Mouse (Mus musculus) ZHBTc4 (cell line): ENCODE measurements around the gene Cntn5.

ENCODE experiments used
- DNase-seq: peaks from one replicate; pipeline ENCODE4 v3.0.0-alpha.2; 2011; ENCODE audit warnings: low read depth, low spot score

Cntn5 gene

GRCm38 (mm10) chr9:10657144-10657748 lies 247.3 kb downstream of the Cntn5 start:
- DNase-seq: no peak

- no peak for DNase-seq
Measured at GRCm38 (mm10) chr9:10650632-10651031, 253.9 kb downstream of the Cntn5 start.

- no peak for DNase-seq
Measured at GRCm38 (mm10) chr9:10645951-10646350, 258.6 kb downstream of the Cntn5 start.

GRCm38 (mm10) chr9:10645045-10645830 lies 259.3 kb downstream of the Cntn5 start:
- DNase-seq: no peak

DNA sequence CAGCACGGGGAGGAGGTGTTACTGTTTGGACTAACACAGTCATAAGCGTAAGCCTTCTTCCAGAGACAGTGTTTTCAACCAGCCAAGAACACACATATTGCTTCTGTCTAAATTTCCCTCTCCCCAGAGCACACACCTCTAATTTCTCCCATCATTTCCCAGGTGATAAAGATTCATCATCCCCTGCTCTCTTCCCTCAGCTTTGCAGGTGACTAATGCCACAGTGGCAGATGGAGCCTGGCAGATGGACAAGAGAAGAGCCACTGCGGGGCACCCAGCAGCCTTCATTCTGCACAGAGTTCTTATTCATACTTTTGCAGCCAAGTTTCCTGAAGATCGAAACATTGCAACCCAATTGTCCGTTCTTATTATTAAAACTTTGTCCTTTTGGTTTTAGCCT lies 286.5 kb downstream of the Cntn5 start:
- DNase-seq: no peak

- DNase-seq: no peak
Measured at GRCm38 (mm10) chr9:10575346-10576241, 329.0 kb downstream of the Cntn5 start.

DNA sequence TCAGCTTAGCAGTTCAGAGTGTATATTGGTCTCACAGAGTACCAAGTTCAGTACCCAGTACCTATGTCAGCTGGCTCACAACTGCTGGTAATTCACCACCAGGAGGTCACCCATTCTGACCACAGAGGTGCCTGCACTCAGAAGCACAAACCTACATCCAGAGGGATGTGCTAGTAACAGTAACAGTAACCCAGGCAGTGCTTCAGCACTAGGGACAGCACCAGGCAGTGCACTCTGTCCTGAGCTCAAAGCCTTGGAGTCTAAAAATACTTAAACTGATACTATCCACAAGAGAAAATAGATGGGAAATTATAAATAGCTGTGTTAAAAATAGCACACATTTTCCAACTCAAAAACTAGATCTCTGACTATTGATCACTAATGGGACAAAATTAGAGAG lies 334.7 kb downstream of the Cntn5 start:
- DNase-seq: peak; percentile 38

- DNase-seq: peak; percentile 79
Measured at GRCm38 (mm10) chr9:10540877-10541276, 363.7 kb downstream of the Cntn5 start.

DNA sequence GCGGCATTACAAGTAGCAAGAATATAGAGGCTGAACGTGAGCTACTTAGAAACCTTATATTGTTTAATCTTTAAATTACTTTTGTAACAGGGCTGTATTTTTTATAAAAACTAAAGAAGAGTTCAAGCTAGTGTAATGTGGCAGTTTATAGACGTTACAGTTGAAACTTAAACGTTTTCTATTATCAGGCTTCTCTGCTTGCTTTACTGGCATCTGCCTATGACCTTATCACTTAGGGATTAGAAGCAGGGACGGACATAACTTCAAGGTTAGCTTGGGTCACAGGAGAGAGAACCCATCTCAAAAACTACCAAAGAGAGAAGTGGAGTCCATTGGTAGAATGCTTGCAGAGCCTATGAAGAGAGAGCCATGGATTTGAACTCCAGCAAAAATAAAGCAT lies 372.3 kb downstream of the Cntn5 start:
- DNase-seq: no peak

DNA sequence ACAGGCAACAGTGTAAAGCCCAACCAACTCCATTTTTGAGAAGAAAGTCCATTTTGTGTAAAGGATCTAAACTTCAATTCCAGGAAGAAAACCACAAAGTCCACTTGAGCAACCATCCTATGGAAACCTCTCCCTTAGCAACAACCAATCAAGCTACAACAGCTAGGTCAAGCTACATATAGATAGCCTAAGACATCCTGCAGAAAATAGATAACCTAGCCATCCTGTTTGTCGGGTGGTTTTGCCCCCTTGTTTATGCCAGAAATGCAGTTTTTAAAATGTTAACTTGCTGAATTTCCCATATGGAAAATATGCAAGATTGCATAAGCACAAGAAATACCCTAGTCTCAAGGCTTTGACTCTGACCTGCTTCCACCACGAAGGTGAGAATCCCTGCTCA lies 373.5 kb downstream of the Cntn5 start:
- DNase-seq: no peak

DNA sequence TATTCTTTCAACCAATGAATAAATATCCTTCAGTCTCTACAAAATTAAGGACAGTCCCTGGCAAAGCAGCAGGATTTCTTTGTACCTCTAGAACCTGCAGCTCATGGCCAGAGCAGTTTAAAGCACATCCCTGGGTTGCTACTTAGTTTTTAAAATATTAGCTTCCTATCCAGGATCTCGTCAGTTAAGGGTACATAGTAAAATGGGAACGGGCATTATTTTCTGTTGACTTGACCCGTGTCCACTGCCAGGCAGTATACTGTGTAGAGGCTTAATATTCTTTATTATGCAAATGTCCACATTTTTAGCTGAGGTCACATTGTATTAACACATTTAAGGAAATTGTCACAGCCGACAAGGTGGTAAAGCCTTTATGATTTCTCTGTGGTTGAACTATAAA lies 375.0 kb downstream of the Cntn5 start:
- DNase-seq: no peak

DNA sequence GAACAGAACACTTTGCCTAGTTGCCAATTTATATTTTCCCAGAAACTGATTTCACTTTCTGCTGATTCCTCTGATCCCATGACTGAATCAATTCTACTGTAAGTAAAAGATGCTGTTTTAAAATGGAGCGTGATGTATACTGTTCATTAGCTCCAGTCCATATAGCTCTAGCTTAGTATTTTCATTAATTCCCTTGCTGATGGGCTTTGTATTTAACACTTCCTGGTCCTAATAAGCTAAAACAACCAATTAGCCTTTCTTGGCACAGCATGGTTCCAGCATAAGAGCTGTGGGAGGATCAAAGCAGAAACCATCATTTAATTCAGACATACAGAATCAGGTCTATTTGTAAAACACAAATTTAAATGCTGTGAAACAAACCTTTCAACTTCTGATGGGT lies 375.5 kb downstream of the Cntn5 start:
- no peak for DNase-seq

- DNase-seq: no peak
Measured at GRCm38 (mm10) chr9:10528692-10529091, 375.9 kb downstream of the Cntn5 start.

DNA sequence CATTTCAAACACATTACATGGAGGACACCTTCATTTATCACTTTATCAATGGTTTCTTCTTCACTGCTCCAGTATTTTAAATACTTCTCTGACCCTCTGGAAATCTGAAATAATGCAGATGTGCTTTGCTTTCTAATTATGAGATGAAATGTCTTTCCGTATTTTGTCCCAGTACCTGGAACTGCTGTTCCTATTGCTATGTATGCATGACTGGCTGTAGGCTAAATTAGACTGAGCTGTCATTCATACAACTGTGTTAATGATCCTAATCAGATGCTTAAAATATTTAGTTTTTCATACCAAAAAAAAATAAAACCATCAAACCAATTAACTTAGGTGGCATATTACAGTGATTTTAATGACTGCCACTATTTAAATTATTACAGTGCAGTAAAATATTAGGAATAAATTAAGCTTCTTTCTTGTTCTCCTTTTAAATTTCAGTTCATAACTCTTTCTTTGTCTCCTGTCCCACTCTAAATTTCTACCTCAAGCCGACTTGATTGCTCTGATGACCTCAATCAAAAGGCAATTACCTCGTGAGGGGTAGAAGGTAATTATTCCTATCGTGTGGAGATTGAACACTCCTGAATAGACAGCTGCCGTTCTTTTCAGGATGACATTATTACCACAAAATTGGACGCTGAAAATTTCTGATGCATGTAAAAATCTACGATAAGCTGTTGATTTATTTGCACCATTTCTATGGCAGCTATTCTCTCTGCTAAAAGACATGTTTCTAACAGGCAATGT lies 378.5 kb downstream of the Cntn5 start:
- no peak for DNase-seq

- no peak for DNase-seq
Measured at GRCm38 (mm10) chr9:10522604-10523003, 382.0 kb downstream of the Cntn5 start.

DNA sequence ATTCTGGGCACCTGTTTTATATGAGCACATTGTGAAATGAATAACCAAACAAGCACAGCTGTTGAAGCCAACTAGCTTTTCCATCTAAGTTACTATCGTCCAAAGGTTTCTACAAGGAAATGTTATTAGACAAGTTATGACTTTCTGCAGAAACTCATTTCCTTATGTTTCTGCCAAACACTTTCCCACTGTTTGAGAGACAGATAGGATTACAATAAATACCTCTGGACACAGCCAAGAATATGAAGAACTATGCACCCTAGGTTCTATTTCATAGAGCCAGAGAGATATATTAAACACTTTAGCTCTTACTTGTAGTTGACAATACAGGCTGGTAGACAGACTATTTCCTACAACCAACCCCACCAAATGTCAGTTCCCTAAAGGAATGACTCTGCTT lies 383.5 kb downstream of the Cntn5 start:
- DNase-seq: no peak

- DNase-seq: no peak
Measured at GRCm38 (mm10) chr9:10492243-10492642, 412.3 kb downstream of the Cntn5 start.

GRCm38 (mm10) chr9:10471484-10472125 lies 433.0 kb downstream of the Cntn5 start:
- no peak for DNase-seq

- peak; percentile 72 for DNase-seq
Measured at GRCm38 (mm10) chr9:10464758-10465157, 439.8 kb downstream of the Cntn5 start.

GRCm38 (mm10) chr9:10457900-10458299 lies 446.7 kb downstream of the Cntn5 start:
- peak; percentile 40 for DNase-seq

- DNase-seq: peak; percentile 88
Measured at GRCm38 (mm10) chr9:10448987-10449563, 455.5 kb downstream of the Cntn5 start.
